Mouse (Mus musculus) olfactory bulb, adult 2 months (tissue): ENCODE measurements around the gene Snx1. TPM values are rescaled to one million over a fixed set of nuclear protein-coding genes. Genes with fewer than 3 reads are reported as not detected.

Experiments
- H3K27ac ChIP-seq: fragments of 200-500 bp; 2 replicates; pipeline ENCODE4 v1.5.1; 2012; ENCODE audit warnings: low read depth, low read length; ENCODE audit not compliant: insufficient read depth
- H3K4me1 ChIP-seq: fragments of 200-500 bp; 2 replicates; pipeline ENCODE4 v1.6.1; 2012; ENCODE audit warnings: low read length; ENCODE audit not compliant: control insufficient read depth, insufficient read depth
- H3K4me3 ChIP-seq: fragments of 200-500 bp; 2 replicates; pipeline ENCODE4 v1.5.1; 2012; ENCODE audit warnings: mild to moderate bottlenecking, low read depth, low read length, moderate library complexity; ENCODE audit not compliant: insufficient read depth
- CTCF ChIP-seq: fragments of 200-500 bp; IDR thresholded peaks from 2 replicates; pipeline ENCODE4 v1.5.1; 2012; ENCODE audit warnings: low read depth, mild to moderate bottlenecking, low read length, moderate library complexity; ENCODE audit not compliant: insufficient read depth
- POLR2A ChIP-seq: fragments of 200-500 bp; IDR thresholded peaks from 2 replicates; pipeline ENCODE4 v1.6.1; 2012; ENCODE audit warnings: mild to moderate bottlenecking, low read depth, low read length, moderate library complexity; ENCODE audit not compliant: insufficient read depth
- WGBS: fragments of 180-500 bp; shearing (Covaris S2); methylation state at CpG from one replicate; pipeline ENCODE4 v1.1.7; 2018; 5-methylcytosine and 5-hydroxymethylcytosine counted together
- polyA plus RNA-seq: library from polyadenylated mRNA; stranded (reverse); fragments of >200 nt; gene quantifications from 2 replicates; pipeline ENCODE4 v1.2.4, GENCODE M21; 2012; ENCODE audit warnings: low replicate concordance; ENCODE audit not compliant: missing spikeins, insufficient read depth, insufficient read length

Gene Snx1
- polyA plus RNA-seq, 1 experiment, result not detected

DNA sequence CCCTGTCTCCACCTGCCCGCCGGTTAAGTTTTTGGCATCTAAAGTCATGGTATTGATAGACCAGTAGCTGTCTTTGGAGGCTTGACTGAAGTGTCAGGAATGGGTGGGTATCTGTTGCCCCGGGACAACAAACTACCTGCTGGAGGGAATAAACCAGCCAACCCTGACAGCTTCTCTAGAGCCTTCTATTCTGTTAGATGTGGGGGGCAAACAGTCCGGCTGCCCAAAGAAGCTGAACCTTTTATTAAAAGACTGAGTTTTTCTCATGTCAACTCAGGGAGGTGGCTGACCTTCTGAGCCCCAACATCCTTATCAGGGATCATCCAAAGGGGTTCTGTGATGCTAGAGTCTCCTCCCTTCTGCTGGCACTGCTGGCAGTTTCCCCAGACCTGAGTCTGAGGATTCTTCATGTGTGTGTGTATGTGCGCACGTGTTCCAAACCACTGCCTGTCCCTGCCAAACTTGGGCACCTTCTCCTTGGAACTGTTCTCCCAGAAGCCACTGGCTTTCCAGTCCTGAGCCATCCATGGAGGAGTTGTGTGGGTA lies 32.6 kb upstream of the Snx1 start:
- TF ChIP-seq CTCF, result no peak
- no peak for TF ChIP-seq POLR2A
- WGBS, result 93% methylated on average over 6 of the region's 6 CpGs
- H3K27ac ChIP-seq, result no peak overlapping the region
- H3K4me3 ChIP-seq, result no peak overlapping the region
- 0 out of 2 replicates have a peak, but pooled peaks cover 5% of the 10 kb centered on the region for H3K4me1 ChIP-seq

DNA sequence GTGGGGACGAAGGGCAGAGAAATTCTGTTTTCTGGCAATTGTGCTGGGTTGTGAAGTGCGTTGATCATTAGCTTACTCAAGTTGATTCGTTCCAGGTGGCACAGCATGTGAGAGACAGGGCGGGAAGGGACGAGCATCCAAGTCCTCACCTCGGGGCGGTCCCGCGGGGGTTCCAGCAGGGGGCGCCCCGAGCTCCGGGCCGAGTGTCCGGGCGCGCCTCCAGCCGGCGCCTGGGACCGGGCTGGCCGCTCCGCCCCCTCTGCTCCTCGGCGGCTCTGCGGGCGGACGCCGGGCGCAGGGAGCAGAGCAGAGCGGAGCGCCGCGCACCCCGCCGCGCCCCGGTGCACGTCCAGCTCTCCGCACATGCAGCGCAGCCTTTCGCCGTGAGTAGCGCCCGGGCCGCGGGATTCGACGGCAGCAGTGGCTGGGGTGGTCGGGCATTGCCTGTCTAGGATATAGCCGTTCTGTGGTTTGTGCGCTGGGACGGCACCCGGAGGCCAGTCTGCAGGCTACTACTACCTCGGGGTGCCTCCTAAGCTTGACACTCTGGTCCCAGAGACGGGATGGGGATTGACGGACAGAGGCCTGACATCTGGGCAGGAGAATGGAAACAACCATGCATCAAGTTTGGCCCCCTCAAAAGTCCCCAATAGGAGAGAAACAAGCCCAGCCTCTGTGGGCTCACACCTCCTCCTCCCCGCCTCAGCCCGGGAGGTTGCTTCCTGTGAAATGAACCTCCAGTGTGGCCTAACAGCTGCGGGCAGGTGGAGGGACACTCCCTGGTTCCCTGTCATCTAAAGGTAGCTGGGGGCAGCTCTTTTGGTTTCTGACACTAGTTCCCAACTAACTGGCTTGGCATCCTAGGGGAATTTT lies 31.8 kb upstream of the Snx1 start, which contains the start of gene Dapk2:
TSS of gene Dapk2 (plus strand) at position 266 of the 873 bp plus-strand sequence.
- Histone ChIP-seq H3K4me3 (peak within 1 kb of the TSS; percentile 40), H3K4me1 (0 out of 2 replicates have a peak, but pooled peaks cover 5% of the 10 kb centered on the region), H3K27ac (no peak within 1 kb of the TSS)
- TF ChIP-seq CTCF (peak; percentile 75), POLR2A (no peak)
- WGBS, result 5% methylated on average over 58 of the region's 58 CpGs

DNA sequence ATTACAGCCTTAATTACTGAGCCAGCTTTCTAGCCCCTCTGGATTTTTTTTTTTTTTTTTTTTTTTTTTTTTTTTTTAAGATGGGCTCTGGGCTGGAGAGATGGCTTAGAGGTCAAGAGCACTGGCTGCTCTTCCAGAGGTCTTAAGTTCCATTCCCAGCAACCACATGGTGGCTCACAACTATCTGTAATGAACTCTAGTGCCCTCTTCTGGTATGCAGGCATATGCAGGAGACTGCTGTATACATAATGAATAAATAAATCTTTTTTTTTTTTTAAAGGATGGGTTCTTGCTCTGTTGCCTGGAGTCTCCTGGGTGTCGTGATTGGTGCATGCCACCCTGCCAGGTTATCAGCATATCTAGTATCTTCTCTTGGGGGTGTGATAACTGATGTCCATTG lies 29.1 kb upstream of the Snx1 start:
- TF ChIP-seq CTCF (no peak), POLR2A (no peak)
- 97% methylated on average over 1 of the region's 1 CpGs for WGBS
- H3K27ac ChIP-seq, result no peak overlapping the region
- 0 out of 2 replicates have a peak, but pooled peaks cover 5% of the 10 kb centered on the region for H3K4me1 ChIP-seq
- H3K4me3 ChIP-seq, result no peak overlapping the region

DNA sequence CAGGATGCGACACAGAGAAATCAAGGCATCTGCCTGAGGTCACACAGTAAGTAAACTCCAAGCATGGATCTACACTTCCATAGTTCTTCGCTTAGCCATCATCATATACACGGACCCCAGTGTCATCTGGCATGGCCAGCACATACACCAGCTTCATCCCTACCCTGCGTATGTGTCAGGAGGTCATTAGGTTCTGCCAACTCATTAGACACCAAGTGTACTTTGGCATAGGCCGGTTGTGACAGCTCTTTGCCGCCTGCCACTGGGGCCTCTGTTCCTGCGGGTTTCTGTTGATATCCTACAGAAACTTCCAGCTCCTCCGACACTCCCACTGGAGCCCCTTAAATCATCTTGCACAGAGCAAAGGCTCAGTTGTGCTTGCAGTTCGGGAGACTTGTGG lies 27.6 kb upstream of the Snx1 start:
- TF ChIP-seq POLR2A, result no peak
- TF ChIP-seq CTCF, result no peak
- 92% methylated on average over 9 of the region's 9 CpGs for WGBS
- Histone ChIP-seq H3K27ac (no peak overlapping the region), H3K4me3 (no peak overlapping the region), H3K4me1 (0 out of 2 replicates have a peak, but pooled peaks cover 5% of the 10 kb centered on the region)

DNA sequence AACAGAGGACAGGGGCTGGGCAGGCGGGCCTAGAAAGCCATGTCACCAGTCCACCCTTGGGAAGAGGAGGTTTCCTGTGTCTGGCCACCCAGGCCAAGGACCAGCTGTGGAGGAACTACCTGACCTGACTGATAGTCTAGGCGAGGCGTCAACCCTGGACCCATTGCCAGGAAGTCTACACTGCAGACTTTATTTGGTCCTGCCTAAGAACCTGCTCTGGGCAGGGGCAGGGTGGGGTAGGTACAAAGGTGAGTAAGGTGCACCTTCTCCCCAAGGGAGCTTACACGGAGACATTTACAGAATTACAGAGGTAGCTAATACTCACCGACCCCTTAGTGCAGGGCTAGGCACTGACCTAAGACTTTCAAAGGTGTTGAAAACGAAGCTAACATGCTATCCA lies 27.2 kb upstream of the Snx1 start:
- no peak overlapping the region for H3K4me3 ChIP-seq
- no peak for TF ChIP-seq POLR2A
- no peak overlapping the region for H3K27ac ChIP-seq
- 94% methylated on average over 6 of the region's 6 CpGs for WGBS
- H3K4me1 ChIP-seq, result 0 out of 2 replicates have a peak, but pooled peaks cover 5% of the 10 kb centered on the region

DNA sequence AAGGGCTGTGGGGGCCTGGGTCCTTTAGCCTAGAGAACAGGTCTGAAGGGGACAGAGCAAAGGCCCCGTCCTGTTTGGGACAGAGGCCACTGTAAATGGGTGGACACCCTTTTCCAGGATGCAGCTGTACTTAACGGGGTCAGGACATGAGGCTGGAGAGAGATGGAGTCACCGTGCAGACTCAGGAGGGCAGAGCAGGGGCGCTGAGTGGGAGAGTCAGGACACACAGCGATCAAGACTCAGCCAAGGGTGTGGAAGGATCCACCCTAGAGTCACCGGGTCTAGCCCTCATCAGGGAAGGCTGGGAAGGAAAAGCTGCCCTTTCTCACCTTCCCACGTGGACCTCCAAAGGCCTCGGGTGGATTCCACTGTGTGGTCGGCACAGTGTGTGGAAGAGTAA lies 25.6 kb upstream of the Snx1 start:
- whole genome bisulfite sequencing, result 78% methylated on average over 9 of the region's 9 CpGs
- no peak overlapping the region for H3K4me3 ChIP-seq
- no peak overlapping the region for H3K27ac ChIP-seq
- TF ChIP-seq CTCF (no peak), POLR2A (no peak)
- H3K4me1 ChIP-seq, result no peaks in the 10 kb centered on the region

DNA sequence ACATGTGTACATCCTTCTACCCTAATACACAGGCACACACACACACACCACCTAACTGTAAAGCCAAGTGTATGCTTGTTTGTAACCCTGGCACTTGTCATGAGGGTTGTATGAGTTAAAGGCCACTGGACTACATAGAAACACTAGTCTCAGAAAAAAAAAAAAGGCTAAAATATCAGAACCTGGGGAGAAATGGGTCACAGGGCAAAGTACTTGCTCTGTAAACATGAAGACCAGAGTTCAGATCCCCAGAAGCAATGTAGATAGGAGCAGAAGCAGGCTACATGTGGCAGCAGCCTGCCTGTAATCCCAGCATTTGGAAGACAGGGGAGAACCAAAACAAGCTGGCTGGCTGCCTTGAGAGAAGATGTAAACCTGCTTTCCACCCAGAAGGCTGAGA lies 19.8 kb upstream of the Snx1 start:
- Histone ChIP-seq H3K4me3 (no peak overlapping the region), H3K4me1 (no peaks in the 10 kb centered on the region), H3K27ac (no peak overlapping the region)
- TF ChIP-seq CTCF (no peak), POLR2A (no peak)

DNA sequence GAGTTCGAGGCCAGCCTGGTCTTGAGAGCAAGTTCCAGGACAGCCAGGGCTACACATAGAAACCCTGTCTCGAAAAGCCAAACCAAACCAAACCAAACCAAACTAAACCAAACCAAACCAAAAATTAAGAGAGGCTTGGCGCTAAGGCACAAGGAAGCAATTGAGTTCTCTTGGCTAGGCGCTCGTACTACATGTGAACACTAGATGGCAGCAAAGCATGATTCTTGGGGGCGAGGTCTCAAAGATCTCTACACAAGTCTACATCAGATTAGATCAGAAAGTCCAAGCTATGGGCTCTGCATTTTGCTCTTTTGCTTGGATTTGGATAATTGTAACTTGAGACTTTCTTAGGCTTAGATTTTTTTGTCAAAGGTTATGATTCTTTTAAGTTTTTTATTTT lies 17.9 kb upstream of the Snx1 start:
- WGBS, result 6% methylated on average over 6 of the region's 6 CpGs
- no peak overlapping the region for H3K4me3 ChIP-seq
- H3K4me1 ChIP-seq, result no peaks in the 10 kb centered on the region
- no peak for TF ChIP-seq POLR2A
- no peak for TF ChIP-seq CTCF
- H3K27ac ChIP-seq, result no peak overlapping the region

DNA sequence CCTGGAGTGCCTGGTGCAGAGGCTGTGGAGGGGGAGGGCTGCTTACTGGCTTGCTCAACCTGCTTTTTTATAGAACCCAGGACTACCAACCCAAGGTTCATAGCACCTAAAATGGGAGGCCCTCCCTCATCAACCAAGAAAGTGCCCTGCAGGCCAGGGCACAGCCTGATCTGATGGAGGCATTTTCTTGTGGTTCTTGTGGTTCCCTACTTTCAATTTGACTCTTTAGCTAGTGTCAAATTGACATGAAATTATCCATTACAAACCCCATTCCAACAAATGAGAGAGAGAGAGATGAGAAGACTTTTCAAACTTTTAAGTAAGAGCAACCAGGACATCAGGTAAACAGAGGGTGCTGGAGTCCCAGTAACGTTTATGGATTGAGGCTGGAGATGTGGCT lies 15.9 kb upstream of the Snx1 start:
- Histone ChIP-seq H3K27ac (no peak overlapping the region), H3K4me3 (no peak overlapping the region), H3K4me1 (no peaks in the 10 kb centered on the region)
- TF ChIP-seq POLR2A, result no peak
- TF ChIP-seq CTCF, result no peak
- 78% methylated on average over 1 of the region's 1 CpGs for WGBS
